Mouse (Mus musculus): Measurements from ENCODE around the gene Parvb. TPM values are rescaled to one million over a fixed set of nuclear protein-coding genes. Genes with fewer than 3 reads are reported as not detected.

Parvb gene
- 28.9 and 29.8 TPM in 2 replicates for total RNA-seq (2014; fragmentation: Nextera tagmentation)
- 2.1 and 3.2 TPM in 2 replicates for total RNA-seq (2017)

GRCm38 (mm10) chr15:84231721-84232561, at the start of gene Parvb:
Gene Parvb (plus strand): TSS chr15:84232043.
- ATAC-seq (replicated peaks; ENCODE audit: low FRiP score, low TSS enrichment, poor library complexity, severe bottlenecking), result peak; percentile 13; the same call in 1 of the 2 replicates

DNA sequence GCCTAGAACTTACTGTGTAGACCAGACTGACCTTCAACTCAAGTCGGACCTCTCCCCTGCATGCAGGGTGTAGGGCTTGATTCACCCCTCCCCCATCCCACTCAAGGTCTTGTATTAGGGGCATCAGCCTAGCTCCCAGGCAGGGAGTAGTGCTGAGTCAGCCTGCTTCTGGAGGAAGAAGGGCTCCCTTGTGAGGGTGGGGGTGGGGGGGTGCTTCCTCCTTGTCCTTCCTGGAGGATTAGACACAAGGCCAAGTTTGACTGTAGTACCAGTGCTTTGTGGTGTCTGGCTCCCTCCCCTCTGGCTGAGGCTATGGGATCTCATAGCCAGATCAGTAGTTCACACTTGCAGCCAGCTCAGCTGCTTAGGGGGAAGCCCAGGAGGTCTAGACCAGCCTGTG, 47.9 kb upstream of the Parvb start:
- 0 out of 2 replicates have a peak, but pooled peaks have one; percentile 15 for ATAC-seq (replicated peaks; ENCODE audit: low FRiP score, low TSS enrichment, poor library complexity, severe bottlenecking)

GRCm38 (mm10) chr15:84186196-84186595, 45.6 kb upstream of the Parvb start:
- ATAC-seq (replicated peaks; ENCODE audit: low FRiP score, low TSS enrichment, poor library complexity, severe bottlenecking), result no peak

GRCm38 (mm10) chr15:84188887-84189530, 42.8 kb upstream of the Parvb start:
- ATAC-seq (replicated peaks; ENCODE audit: low FRiP score, low TSS enrichment, poor library complexity, severe bottlenecking), result no peak

DNA sequence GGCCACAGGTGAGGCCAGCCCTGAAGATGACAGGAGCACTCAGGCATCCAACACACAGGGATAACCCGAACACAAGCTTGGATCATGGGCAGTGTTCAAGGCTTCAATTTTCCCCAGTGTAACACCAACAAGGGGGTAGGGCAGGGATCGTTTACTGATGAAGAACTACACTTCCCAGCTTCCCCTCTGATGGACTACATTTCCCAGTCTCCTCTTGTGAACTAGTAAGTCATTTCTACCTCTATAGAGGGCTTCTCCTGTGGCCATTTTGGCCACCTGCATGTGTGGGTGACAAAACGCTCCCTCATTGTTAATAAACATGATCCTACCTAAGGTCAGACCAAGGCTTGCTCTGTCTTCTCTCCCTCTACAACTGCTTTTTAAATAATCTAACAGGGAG, 42.0 kb upstream of the Parvb start:
- ATAC-seq (replicated peaks; ENCODE audit: low FRiP score, low TSS enrichment, poor library complexity, severe bottlenecking), result no peak

GRCm38 (mm10) chr15:84191724-84192057, 40.2 kb upstream of the Parvb start:
- no peak for ATAC-seq (replicated peaks; ENCODE audit: low FRiP score, low TSS enrichment, poor library complexity, severe bottlenecking)

- ATAC-seq (replicated peaks; ENCODE audit: low FRiP score, low TSS enrichment, poor library complexity, severe bottlenecking), result peak; percentile 97
These were observed 39.6 kb upstream of the Parvb start, which contains the start of gene Samm50 for GRCm38 (mm10) chr15:84192058-84192791. Gene Samm50 (plus strand): TSS chr15:84192241.

DNA sequence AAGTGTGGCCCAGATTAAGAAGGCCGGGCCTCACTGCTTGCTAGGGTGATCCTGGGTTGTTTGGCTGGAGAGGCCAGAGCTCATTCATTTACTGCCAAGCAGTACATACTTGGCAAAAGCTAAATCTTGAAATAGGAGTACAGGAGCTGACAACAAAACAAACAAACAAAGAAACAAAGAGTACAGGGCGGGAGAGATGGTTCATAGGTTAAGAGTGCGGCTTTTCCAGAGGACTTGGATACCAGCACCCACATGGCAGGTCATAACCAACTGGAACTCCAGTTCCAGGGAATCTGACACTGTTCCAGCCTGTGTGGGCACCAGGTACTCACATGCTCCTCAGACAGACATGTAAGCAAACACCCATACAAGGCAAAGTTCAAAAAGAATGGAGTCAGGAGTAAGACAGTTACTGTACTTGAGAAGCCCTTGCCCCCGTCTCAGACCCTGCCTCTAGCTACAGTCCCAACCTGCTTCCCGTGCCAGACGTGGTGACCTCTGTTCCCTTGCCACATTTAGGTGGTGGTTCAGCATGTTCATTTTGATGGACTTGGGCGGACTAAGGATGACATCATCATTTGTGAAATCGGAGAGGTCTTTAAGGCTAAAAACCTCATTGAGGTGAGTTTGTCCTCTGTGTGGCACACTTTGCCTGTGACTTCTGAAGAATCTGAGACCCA, 35.2 kb upstream of the Parvb start:
- ATAC-seq (replicated peaks; ENCODE audit: low FRiP score, low TSS enrichment, poor library complexity, severe bottlenecking), result no peak

DNA sequence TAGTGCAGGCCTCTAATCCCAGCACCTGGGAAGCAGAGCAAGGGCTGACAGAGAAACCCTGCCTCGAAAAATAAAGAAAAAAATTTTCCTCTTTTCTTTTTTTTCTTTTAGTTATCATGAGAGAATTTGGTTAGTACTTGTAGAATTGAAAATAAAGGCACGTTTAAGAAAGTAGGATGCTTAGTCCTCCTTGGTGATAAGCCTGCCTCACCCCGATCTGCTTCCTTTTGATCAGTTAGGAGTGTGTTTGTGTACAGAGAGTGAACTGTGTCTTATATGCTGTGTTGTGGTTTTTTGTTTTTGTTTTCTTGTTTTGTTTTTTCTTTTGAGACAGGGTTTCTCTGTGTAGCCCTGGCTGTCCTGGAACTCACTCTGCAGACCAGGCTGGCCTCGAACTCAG, 24.5 kb upstream of the Parvb start:
- ATAC-seq (replicated peaks; ENCODE audit: low FRiP score, low TSS enrichment, poor library complexity, severe bottlenecking), result no peak

DNA sequence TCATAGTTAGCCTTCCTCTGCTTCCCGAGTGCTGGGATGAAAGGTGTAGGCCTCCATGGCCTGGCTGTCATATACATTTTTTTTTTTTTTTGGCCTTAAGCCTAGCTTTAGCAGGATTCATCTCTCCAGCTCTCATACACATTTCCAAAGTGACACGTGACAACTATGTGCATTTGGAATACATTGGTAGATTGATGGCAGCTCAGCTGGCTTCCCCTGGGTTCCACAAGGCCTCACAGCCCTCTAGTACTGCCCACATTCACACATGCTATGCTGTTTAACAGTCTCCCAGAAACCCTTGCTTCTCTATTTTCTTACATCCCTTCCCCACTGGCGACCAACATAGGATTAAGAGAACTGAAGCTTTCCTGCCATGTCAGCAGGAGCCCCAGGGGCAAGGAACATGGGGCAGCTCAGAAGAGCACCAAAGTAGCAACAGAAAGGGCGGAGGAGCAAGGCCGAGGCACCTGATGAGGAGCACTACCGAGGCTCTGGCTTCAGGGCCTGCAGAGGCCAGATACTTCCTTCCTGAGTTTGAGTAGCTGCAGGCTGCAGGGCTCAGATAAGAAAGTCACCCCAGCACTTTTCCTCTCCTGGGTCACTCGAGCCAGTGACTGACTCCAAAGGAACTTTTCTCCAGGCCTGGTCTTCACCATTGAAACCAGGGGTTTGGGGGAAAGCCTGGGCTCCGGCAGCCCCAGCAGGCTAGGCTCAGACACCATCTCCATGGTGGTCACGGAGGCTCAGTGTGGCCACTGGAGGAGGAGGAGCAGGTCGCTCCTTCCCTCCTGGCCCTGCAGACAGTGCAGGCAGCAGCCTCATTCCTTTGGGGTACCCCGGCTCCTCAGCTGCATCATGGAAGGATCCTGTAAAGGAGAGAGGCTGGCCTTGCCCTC, 22.1 kb upstream of the Parvb start:
- peak; percentile 78 for ATAC-seq (replicated peaks; ENCODE audit: low FRiP score, low TSS enrichment, poor library complexity, severe bottlenecking)

DNA sequence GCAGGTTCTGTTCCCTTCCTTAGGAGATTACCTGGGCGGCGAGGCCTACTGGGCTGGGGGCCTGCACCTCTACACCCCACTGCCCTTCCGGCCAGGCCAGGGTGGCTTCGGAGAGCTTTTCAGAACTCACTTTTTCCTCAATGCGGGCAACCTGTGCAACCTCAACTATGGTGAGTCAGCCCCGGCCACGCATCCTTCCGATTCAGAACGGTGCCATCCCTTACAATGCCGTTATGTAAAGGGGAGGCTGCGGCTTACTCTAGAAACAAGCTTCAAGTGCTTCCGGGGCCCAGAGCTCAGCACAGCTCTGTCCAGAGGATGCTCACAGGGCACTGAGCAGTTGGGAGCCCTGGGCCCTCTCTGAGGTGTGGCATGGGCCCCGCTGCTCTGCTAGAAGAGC, 21.4 kb upstream of the Parvb start:
- no peak for ATAC-seq (replicated peaks; ENCODE audit: low FRiP score, low TSS enrichment, poor library complexity, severe bottlenecking)

- ATAC-seq (replicated peaks; ENCODE audit: low FRiP score, low TSS enrichment, poor library complexity, severe bottlenecking), result no peak
These were observed 20.9 kb upstream of the Parvb start for GRCm38 (mm10) chr15:84210941-84211340.

DNA sequence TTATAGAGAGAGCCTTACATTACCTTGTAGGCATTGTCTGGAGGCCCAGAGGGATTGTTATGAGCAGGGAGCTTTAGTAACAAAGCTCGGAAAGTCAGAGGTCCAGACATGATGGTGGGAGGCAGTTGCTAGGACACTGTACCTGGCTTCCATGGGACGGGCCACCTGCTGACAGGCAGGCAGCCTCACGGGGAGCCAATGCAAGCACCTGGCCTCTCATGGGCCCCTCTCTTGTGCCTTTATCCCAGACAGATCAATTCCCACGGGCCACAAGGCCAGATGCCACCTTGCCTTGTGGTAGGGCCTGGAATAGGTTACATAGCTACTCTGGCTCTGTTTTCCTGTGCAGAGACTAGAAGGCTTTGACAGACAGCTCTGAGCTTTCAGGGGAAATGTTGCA, 20.3 kb upstream of the Parvb start:
- no peak for ATAC-seq (replicated peaks; ENCODE audit: low FRiP score, low TSS enrichment, poor library complexity, severe bottlenecking)

- ATAC-seq (replicated peaks; ENCODE audit: low FRiP score, low TSS enrichment, poor library complexity, severe bottlenecking), result peak; percentile 62
These were observed 19.6 kb upstream of the Parvb start for GRCm38 (mm10) chr15:84212031-84212755.

- ATAC-seq (replicated peaks; ENCODE audit: low FRiP score, low TSS enrichment, poor library complexity, severe bottlenecking), result no peak
These were observed 19.1 kb upstream of the Parvb start for GRCm38 (mm10) chr15:84212756-84213105.

DNA sequence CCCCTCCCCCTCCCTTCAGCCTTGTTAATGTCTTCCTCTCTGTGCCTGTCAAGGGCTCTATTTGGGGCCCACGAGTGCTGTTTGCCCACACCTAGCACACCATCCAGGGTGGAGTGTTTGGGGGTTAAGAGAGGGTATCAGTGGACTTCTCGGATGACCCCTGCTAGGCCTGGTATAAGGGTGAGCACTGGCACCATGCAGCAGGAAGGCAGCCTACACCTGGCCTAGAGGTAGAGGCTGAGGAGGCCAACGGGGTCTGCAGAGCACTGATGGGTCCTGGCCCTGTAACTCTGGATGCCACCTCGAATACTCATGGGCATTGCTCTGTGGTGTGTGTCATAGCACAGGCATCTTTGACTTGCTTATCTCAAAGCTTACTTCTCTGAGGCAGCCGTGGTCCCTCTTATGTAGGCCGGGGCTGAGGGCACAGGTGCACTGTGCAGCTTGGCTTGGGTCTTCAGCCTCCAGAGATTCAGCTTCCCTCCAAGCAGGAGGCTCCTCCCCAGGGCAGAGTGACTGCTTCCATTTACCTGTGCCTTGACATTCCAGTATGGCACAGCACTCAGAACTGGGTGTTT, 18.6 kb upstream of the Parvb start:
- no peak for ATAC-seq (replicated peaks; ENCODE audit: low FRiP score, low TSS enrichment, poor library complexity, severe bottlenecking)

DNA sequence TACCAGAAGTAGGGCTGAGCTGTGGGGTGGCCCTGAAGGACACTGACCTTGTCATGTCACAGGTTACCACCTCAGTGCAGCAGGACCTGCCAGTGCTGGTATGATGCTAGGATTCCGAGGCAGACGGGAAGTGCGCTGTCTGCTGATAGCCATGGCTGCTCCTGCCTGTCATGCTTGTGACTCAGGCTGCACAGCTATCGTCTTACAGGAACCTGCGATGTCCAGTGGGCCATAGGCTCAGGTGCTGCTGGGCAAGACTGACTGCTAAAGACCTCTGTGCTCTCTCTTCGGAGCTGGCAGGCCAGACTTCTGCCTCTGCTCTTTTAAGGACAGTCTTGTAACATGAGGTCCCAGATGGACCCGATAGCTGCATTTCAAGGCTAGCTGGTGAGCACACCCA, 17.4 kb upstream of the Parvb start:
- no peak for ATAC-seq (replicated peaks; ENCODE audit: low FRiP score, low TSS enrichment, poor library complexity, severe bottlenecking)

DNA sequence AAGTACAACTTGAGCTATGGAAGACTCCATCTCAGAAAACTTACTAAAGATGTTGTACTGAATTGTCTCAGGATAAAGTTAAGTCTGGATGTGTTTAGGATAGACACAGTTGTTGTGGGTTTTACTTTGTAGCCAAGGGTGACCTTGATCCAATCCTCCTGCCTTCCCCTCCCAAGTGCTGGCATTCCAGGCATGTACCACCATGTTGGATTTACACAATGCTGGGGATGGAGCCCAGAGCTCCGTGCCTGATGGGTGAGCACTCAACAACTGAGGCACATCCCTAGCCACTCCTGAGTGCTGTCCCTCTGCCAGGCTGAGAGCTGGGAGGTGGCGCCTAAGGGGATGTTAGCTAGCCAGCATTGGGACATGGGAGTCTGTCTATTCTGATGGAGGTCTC, 16.6 kb upstream of the Parvb start:
- ATAC-seq (replicated peaks; ENCODE audit: low FRiP score, low TSS enrichment, poor library complexity, severe bottlenecking), result no peak
